Mouse (Mus musculus): ENCODE data around the gene Hivep3. TPM values are rescaled to one million over a fixed set of nuclear protein-coding genes. Genes with fewer than 3 reads are reported as not detected.

Gene Hivep3
- total and polyA plus RNA-seq, 3 experiments: not detected

GRCm38 (mm10) chr4:119806556-119806955 is 73.0 kb downstream of the Hivep3 start:
- no peaks in the 10 kb centered on the region for H3K79me2 ChIP-seq (ENCODE audit: control insufficient read depth, insufficient read depth, low read length, poor library complexity)
- no peaks in the 10 kb centered on the region for H3K9me3 ChIP-seq (replicated peaks; ENCODE audit: insufficient read depth, low read length)
- H3K27me3 ChIP-seq (ENCODE audit: control insufficient read depth in 1 of 2, insufficient read depth in 2 of 2, low read length in 2 of 2): no peaks in the 10 kb centered on the region
- no peak for TF ChIP-seq CHD2 (IDR thresholded peaks at IDR 0.05; ENCODE audit: low read length)
- no peak for TF ChIP-seq KAT2A (conservative IDR thresholded peaks at IDR 0.05; ENCODE audit: low read depth, low read length)
- TF ChIP-seq CTCF (IDR thresholded peaks at IDR 0.05 in 2 of 3, conservative IDR thresholded peaks at IDR 0.05 in 1 of 3; ENCODE audit: control insufficient read depth in 1 of 3, insufficient read depth in 1 of 3, low read depth in 2 of 3, low read length in 3 of 3, poor library complexity in 1 of 3, severe bottlenecking in 1 of 3): no peak
- TF ChIP-seq GABPA (IDR thresholded peaks at IDR 0.05; ENCODE audit: low read depth, low read length): no peak
- no peak for TF ChIP-seq TBP (IDR thresholded peaks at IDR 0.05; ENCODE audit: low read depth, low read length)
- TF ChIP-seq ZC3H11A (IDR thresholded peaks at IDR 0.05; ENCODE audit: low read depth, low read length): no peak
- no peak for TF ChIP-seq EP300 (IDR thresholded peaks at IDR 0.05; ENCODE audit: low read depth in 1 of 2, low read length in 2 of 2)
- TF ChIP-seq NRF1 (IDR thresholded peaks at IDR 0.05; ENCODE audit: insufficient read depth, low read depth, low read length, poor library complexity, severe bottlenecking): no peak
- TF ChIP-seq SIN3A (IDR thresholded peaks at IDR 0.05; ENCODE audit: low read length): no peak
- TF ChIP-seq ZMIZ1 (IDR thresholded peaks at IDR 0.05; ENCODE audit: low read depth, low read length): no peak
- no peak for TF ChIP-seq MXI1 (IDR thresholded peaks at IDR 0.05; ENCODE audit: low read depth, low read length)
- TF ChIP-seq MAX (IDR thresholded peaks at IDR 0.05; ENCODE audit: low read length): no peak
- no peak for TF ChIP-seq TCF12 (IDR thresholded peaks at IDR 0.05; ENCODE audit: low read depth, low read length)
- no peak overlapping the region for H3K4me3 ChIP-seq (ENCODE audit: control insufficient read depth in 1 of 2, insufficient read depth in 1 of 2, low read depth in 2 of 2, low read length in 2 of 2)
- H3K4me1 ChIP-seq (ENCODE audit: control insufficient read depth in 1 of 2, insufficient read depth in 2 of 2, low read length in 2 of 2): no peaks in the 10 kb centered on the region
- H3K36me3 ChIP-seq (ENCODE audit: control insufficient read depth in 1 of 2, insufficient read depth in 2 of 2, low read length in 2 of 2): no peaks in the 10 kb centered on the region
- H3K9ac ChIP-seq (ENCODE audit: control insufficient read depth, low read depth, low read length, poor library complexity, severe bottlenecking): no peak overlapping the region
- no peak overlapping the region for H3K27ac ChIP-seq (ENCODE audit: control insufficient read depth, low read depth, low read length)
- no peak for DNase-seq (ENCODE audit: low read depth, low spot score)

GRCm38 (mm10) chr4:119807359-119807758 is 73.8 kb downstream of the Hivep3 start:
- TF ChIP-seq USF1 (IDR thresholded peaks at IDR 0.05; ENCODE audit: low read depth, low read length): no peak
- TF ChIP-seq ZMIZ1 (IDR thresholded peaks at IDR 0.05; ENCODE audit: low read depth, low read length): no peak
- no peak for TF ChIP-seq USF2 (IDR thresholded peaks at IDR 0.05; ENCODE audit: borderline replicate concordance in 1 of 2, insufficient read depth in 1 of 2, low read depth in 1 of 2, low read length in 2 of 2)
- TF ChIP-seq CHD2 (IDR thresholded peaks at IDR 0.05; ENCODE audit: low read length): no peak
- TF ChIP-seq MAZ (IDR thresholded peaks at IDR 0.05; ENCODE audit: low read depth, low read length): no peak
- TF ChIP-seq RAD21 (IDR thresholded peaks at IDR 0.05; ENCODE audit: low read depth, low read length): no peak
- TF ChIP-seq HCFC1 (IDR thresholded peaks at IDR 0.05; ENCODE audit: low read depth, low read length): no peak
- TF ChIP-seq ZNF384 (IDR thresholded peaks at IDR 0.05; ENCODE audit: low read depth, low read length): no peak
- no peak for TF ChIP-seq EP300 (IDR thresholded peaks at IDR 0.05; ENCODE audit: low read depth in 1 of 2, low read length in 2 of 2)
- TF ChIP-seq KAT2A (conservative IDR thresholded peaks at IDR 0.05; ENCODE audit: low read depth, low read length): no peak
- no peak for TF ChIP-seq SIN3A (IDR thresholded peaks at IDR 0.05; ENCODE audit: low read length)
- no peak for TF ChIP-seq BHLHE40 (IDR thresholded peaks at IDR 0.05; ENCODE audit: borderline replicate concordance, low read depth, low read length)
- no peak for TF ChIP-seq TCF12 (IDR thresholded peaks at IDR 0.05; ENCODE audit: low read depth, low read length)
- no peaks in the 10 kb centered on the region for H3K9me3 ChIP-seq (replicated peaks; ENCODE audit: insufficient read depth, low read length)
- H3K36me3 ChIP-seq (ENCODE audit: control insufficient read depth in 1 of 2, insufficient read depth in 2 of 2, low read length in 2 of 2): no peaks in the 10 kb centered on the region
- H3K27me3 ChIP-seq (ENCODE audit: control insufficient read depth in 1 of 2, insufficient read depth in 2 of 2, low read length in 2 of 2): no peaks in the 10 kb centered on the region
- no peaks in the 10 kb centered on the region for H3K4me1 ChIP-seq (ENCODE audit: control insufficient read depth in 1 of 2, insufficient read depth in 2 of 2, low read length in 2 of 2)
- H3K4me3 ChIP-seq (ENCODE audit: control insufficient read depth in 1 of 2, insufficient read depth in 1 of 2, low read depth in 2 of 2, low read length in 2 of 2): no peak overlapping the region
- no peak overlapping the region for H3K27ac ChIP-seq (ENCODE audit: control insufficient read depth, low read depth, low read length)
- DNase-seq (ENCODE audit: low read depth, low spot score): no peak
- H3K9ac ChIP-seq (ENCODE audit: control insufficient read depth, low read depth, low read length, poor library complexity, severe bottlenecking): no peak overlapping the region
- no peaks in the 10 kb centered on the region for H3K79me2 ChIP-seq (ENCODE audit: control insufficient read depth, insufficient read depth, low read length, poor library complexity)

All from MEL (cell line).